Mouse (Mus musculus) liver (tissue): Measurements from ENCODE around the gene Skp2.

Experiments used
- DNase-seq: peaks from one replicate; pipeline ENCODE4 v3.0.0-alpha.2; 2020; ENCODE audit warnings: mixed read lengths

Gene Skp2

GRCm38 (mm10) chr15:9111648-9112047, 43.6 kb downstream of the Skp2 start:
- DNase-seq: no peak

- DNase-seq: no peak
These were observed 44.5 kb downstream of the Skp2 start for GRCm38 (mm10) chr15:9110526-9111347.

- DNase-seq: no peak
These were observed 48.7 kb downstream of the Skp2 start for GRCm38 (mm10) chr15:9106303-9107074.

- no peak for DNase-seq
These were observed 54.7 kb downstream of the Skp2 start for GRCm38 (mm10) chr15:9100446-9101077.

- DNase-seq: no peak
These were observed 58.4 kb downstream of the Skp2 start for GRCm38 (mm10) chr15:9096865-9097264.

GRCm38 (mm10) chr15:9094366-9094750, 60.9 kb downstream of the Skp2 start:
- DNase-seq: peak; percentile 86

GRCm38 (mm10) chr15:9093598-9094365, 61.4 kb downstream of the Skp2 start:
- peak; percentile 47 for DNase-seq

- no peak for DNase-seq
These were observed 64.6 kb downstream of the Skp2 start for GRCm38 (mm10) chr15:9090662-9091061.

- DNase-seq: no peak
These were observed 66.0 kb downstream of the Skp2 start for GRCm38 (mm10) chr15:9089136-9089720.

- no peak for DNase-seq
These were observed 66.5 kb downstream of the Skp2 start for GRCm38 (mm10) chr15:9088683-9089072.

- DNase-seq: no peak
These were observed 67.1 kb downstream of the Skp2 start for GRCm38 (mm10) chr15:9087895-9088682.

GRCm38 (mm10) chr15:9087421-9087820, 67.8 kb downstream of the Skp2 start:
- DNase-seq: no peak

GRCm38 (mm10) chr15:9086813-9087212, 68.4 kb downstream of the Skp2 start:
- peak; percentile 82 for DNase-seq

- DNase-seq: no peak
These were observed 72.5 kb downstream of the Skp2 start for GRCm38 (mm10) chr15:9082753-9083152.

- peak; percentile 57 for DNase-seq
These were observed 73.9 kb downstream of the Skp2 start for GRCm38 (mm10) chr15:9081294-9081693.

- DNase-seq: no peak
These were observed 75.0 kb downstream of the Skp2 start for GRCm38 (mm10) chr15:9080206-9080605.

GRCm38 (mm10) chr15:9079626-9080025, 75.6 kb downstream of the Skp2 start:
- peak; percentile 68 for DNase-seq

GRCm38 (mm10) chr15:9078481-9079300, 76.5 kb downstream of the Skp2 start:
- DNase-seq: peak; percentile 84

GRCm38 (mm10) chr15:9075608-9076200, 79.5 kb downstream of the Skp2 start:
- DNase-seq: peak; percentile 47

GRCm38 (mm10) chr15:9074671-9075070, 80.6 kb downstream of the Skp2 start:
- DNase-seq: peak; percentile 93
